Mouse (Mus musculus): ENCODE results near the gene Trim50. TPM values are rescaled to one million over a fixed set of nuclear protein-coding genes. Genes with fewer than 3 reads are reported as not detected.

Gene Trim50
- total RNA-seq (2018; cell fraction: chromatin; rRNA removed) = not detected
- total RNA-seq (2018; cell fraction: cytosol; rRNA removed) = not detected
- total RNA-seq (2018; cell fraction: nucleus; rRNA removed) = not detected
- polyA plus RNA-seq (2018) = not detected in 3 replicates

GRCm38 (mm10) chr5:135352995-135353394 lies at the start of gene Trim50:
TSS of gene Trim50 (plus strand) at chr5:135353295.
- no peak within 1 kb of the TSS for H3K27ac ChIP-seq
- WGBS (ENCODE audit: missing documents) = 83% methylated on average over 9 of the region's 9 CpGs
- H3K4me3 ChIP-seq (ENCODE audit: inconsistent target) = no peak within 1 kb of the TSS
- H3K36me3 ChIP-seq (ENCODE audit: inconsistent target) = no peaks in the 10 kb centered on the region
- H3K79me2 ChIP-seq (ENCODE audit: inconsistent target) = no peaks in the 10 kb centered on the region

GRCm38 (mm10) chr5:135306321-135306965 lies 46.7 kb upstream of the Trim50 start:
- no peak overlapping the region for H3K4me3 ChIP-seq (ENCODE audit: inconsistent target)
- 56% methylated on average over 10 of the region's 10 CpGs for WGBS (ENCODE audit: missing documents)

GRCm38 (mm10) chr5:135316177-135316576 lies 36.9 kb upstream of the Trim50 start:
- Histone ChIP-seq H3K79me2 (ENCODE audit: inconsistent target) (no peaks in the 10 kb centered on the region), H3K36me3 (ENCODE audit: inconsistent target) (no peaks in the 10 kb centered on the region), H3K27ac (no peak overlapping the region), H3K4me3 (ENCODE audit: inconsistent target) (no peak overlapping the region)
- 33% methylated on average over 1 of the region's 3 CpGs for WGBS (ENCODE audit: missing documents)

More at GRCm38 (mm10) chr5:135306321-135306965, 46.7 kb upstream of the Trim50 start:
- Histone ChIP-seq H3K27ac (no peak overlapping the region), H3K79me2 (ENCODE audit: inconsistent target) (no peaks in the 10 kb centered on the region), H3K36me3 (ENCODE audit: inconsistent target) (no peaks in the 10 kb centered on the region)

GRCm38 (mm10) chr5:135319856-135320255 lies 33.2 kb upstream of the Trim50 start:
- 80% methylated on average over 2 of the region's 2 CpGs for WGBS (ENCODE audit: missing documents)
- no peak overlapping the region for H3K4me3 ChIP-seq (ENCODE audit: inconsistent target)
- H3K79me2 ChIP-seq (ENCODE audit: inconsistent target) = no peaks in the 10 kb centered on the region
- no peaks in the 10 kb centered on the region for H3K36me3 ChIP-seq (ENCODE audit: inconsistent target)
- no peak overlapping the region for H3K27ac ChIP-seq

GRCm38 (mm10) chr5:135322197-135322596 lies 30.9 kb upstream of the Trim50 start:
- no peak overlapping the region for H3K4me3 ChIP-seq (ENCODE audit: inconsistent target)
- 79% methylated on average over 1 of the region's 1 CpGs for WGBS (ENCODE audit: missing documents)

GRCm38 (mm10) chr5:135326121-135326659 lies 26.9 kb upstream of the Trim50 start:
- no peak overlapping the region for H3K27ac ChIP-seq
- H3K79me2 ChIP-seq (ENCODE audit: inconsistent target) = no peaks in the 10 kb centered on the region
- WGBS (ENCODE audit: missing documents) = 74% methylated on average over 3 of the region's 3 CpGs
- H3K4me3 ChIP-seq (ENCODE audit: inconsistent target) = no peak overlapping the region
- no peaks in the 10 kb centered on the region for H3K36me3 ChIP-seq (ENCODE audit: inconsistent target)

More at GRCm38 (mm10) chr5:135322197-135322596, 30.9 kb upstream of the Trim50 start:
- Histone ChIP-seq H3K36me3 (ENCODE audit: inconsistent target) (no peaks in the 10 kb centered on the region), H3K79me2 (ENCODE audit: inconsistent target) (no peaks in the 10 kb centered on the region), H3K27ac (no peak overlapping the region)

GRCm38 (mm10) chr5:135329471-135329870 lies 23.6 kb upstream of the Trim50 start:
- H3K27ac ChIP-seq = no peak overlapping the region
- no peaks in the 10 kb centered on the region for H3K36me3 ChIP-seq (ENCODE audit: inconsistent target)
- no peaks in the 10 kb centered on the region for H3K79me2 ChIP-seq (ENCODE audit: inconsistent target)
- no peak overlapping the region for H3K4me3 ChIP-seq (ENCODE audit: inconsistent target)
- 77% methylated on average over 4 of the region's 4 CpGs for WGBS (ENCODE audit: missing documents)

- H3K27ac ChIP-seq = no peak overlapping the region
- no peaks in the 10 kb centered on the region for H3K36me3 ChIP-seq (ENCODE audit: inconsistent target)
- H3K79me2 ChIP-seq (ENCODE audit: inconsistent target) = no peaks in the 10 kb centered on the region
- 89% methylated on average over 5 of the region's 5 CpGs for WGBS (ENCODE audit: missing documents)
- H3K4me3 ChIP-seq (ENCODE audit: inconsistent target) = no peak overlapping the region
Measured at GRCm38 (mm10) chr5:135330201-135330600, 22.9 kb upstream of the Trim50 start.

- 80% methylated on average over 6 of the region's 6 CpGs for WGBS (ENCODE audit: missing documents)
Measured at GRCm38 (mm10) chr5:135331161-135331560, 21.9 kb upstream of the Trim50 start.

GRCm38 (mm10) chr5:135337575-135337974 lies 15.5 kb upstream of the Trim50 start:
- Histone ChIP-seq H3K36me3 (ENCODE audit: inconsistent target) (no peaks in the 10 kb centered on the region), H3K79me2 (ENCODE audit: inconsistent target) (no peaks in the 10 kb centered on the region), H3K4me3 (ENCODE audit: inconsistent target) (no peak overlapping the region), H3K27ac (no peak overlapping the region)
- 82% methylated on average over 3 of the region's 3 CpGs for WGBS (ENCODE audit: missing documents)

More at GRCm38 (mm10) chr5:135331161-135331560, 21.9 kb upstream of the Trim50 start:
- no peak overlapping the region for H3K4me3 ChIP-seq (ENCODE audit: inconsistent target)
- no peaks in the 10 kb centered on the region for H3K79me2 ChIP-seq (ENCODE audit: inconsistent target)
- H3K27ac ChIP-seq = no peak overlapping the region
- H3K36me3 ChIP-seq (ENCODE audit: inconsistent target) = no peaks in the 10 kb centered on the region

- Histone ChIP-seq H3K27ac (no peak overlapping the region), H3K36me3 (ENCODE audit: inconsistent target) (no peaks in the 10 kb centered on the region), H3K4me3 (ENCODE audit: inconsistent target) (no peak overlapping the region), H3K79me2 (ENCODE audit: inconsistent target) (no peaks in the 10 kb centered on the region)
- 14% methylated on average over 7 of the region's 7 CpGs for WGBS (ENCODE audit: missing documents)
Measured at GRCm38 (mm10) chr5:135345989-135346388, 7.1 kb upstream of the Trim50 start.

GRCm38 (mm10) chr5:135346430-135346829 lies 6.7 kb upstream of the Trim50 start:
- H3K4me3 ChIP-seq (ENCODE audit: inconsistent target) = no peak overlapping the region
- WGBS (ENCODE audit: missing documents) = 0% methylated on average over 1 of the region's 1 CpGs
- no peak overlapping the region for H3K27ac ChIP-seq
- H3K79me2 ChIP-seq (ENCODE audit: inconsistent target) = no peaks in the 10 kb centered on the region
- no peaks in the 10 kb centered on the region for H3K36me3 ChIP-seq (ENCODE audit: inconsistent target)

- 96% methylated on average over 3 of the region's 4 CpGs for WGBS (ENCODE audit: missing documents)
- no peaks in the 10 kb centered on the region for H3K36me3 ChIP-seq (ENCODE audit: inconsistent target)
Measured at GRCm38 (mm10) chr5:135347511-135348011, 5.5 kb upstream of the Trim50 start.

GRCm38 (mm10) chr5:135349862-135350261 lies 3.2 kb upstream of the Trim50 start, which contains the start of gene Fkbp6:
TSS of gene Fkbp6 (minus strand) at chr5:135350044.
- Histone ChIP-seq H3K79me2 (ENCODE audit: inconsistent target) (no peaks in the 10 kb centered on the region), H3K36me3 (ENCODE audit: inconsistent target) (no peaks in the 10 kb centered on the region), H3K27ac (no peak within 1 kb of the TSS), H3K4me3 (ENCODE audit: inconsistent target) (no peak within 1 kb of the TSS)
- 91% methylated on average over 35 of the region's 35 CpGs for WGBS (ENCODE audit: missing documents)

More at GRCm38 (mm10) chr5:135347511-135348011, 5.5 kb upstream of the Trim50 start:
- no peaks in the 10 kb centered on the region for H3K79me2 ChIP-seq (ENCODE audit: inconsistent target)
- no peak overlapping the region for H3K27ac ChIP-seq
- no peak overlapping the region for H3K4me3 ChIP-seq (ENCODE audit: inconsistent target)

- H3K4me3 ChIP-seq (ENCODE audit: inconsistent target) = no peak overlapping the region
- 75% methylated on average over 13 of the region's 13 CpGs for WGBS (ENCODE audit: missing documents)
- H3K79me2 ChIP-seq (ENCODE audit: inconsistent target) = no peaks in the 10 kb centered on the region
- H3K36me3 ChIP-seq (ENCODE audit: inconsistent target) = no peaks in the 10 kb centered on the region
- no peak overlapping the region for H3K27ac ChIP-seq
Measured at GRCm38 (mm10) chr5:135351606-135352005, 1.5 kb upstream of the Trim50 start.

All from macrophage (primary cell).